ENCODE assay signal across 8 mouse cellular contexts in genomic region chr13:43302239-43302638, GRCm38 (mm10). TPM values are rescaled to one million over a fixed set of nuclear protein-coding genes. Genes with fewer than 3 reads are reported as not detected.
DNase-seq lines count a peak whose midpoint lies in the region; ATAC-seq and TF ChIP-seq lines count a peak whose summit lies in the region.

No protein-coding gene starts in this region.

- H3K9ac ChIP-seq in neural tube, embryonic 11.5 days (ENCODE audit: low read length), result no peak overlapping the region; the same call in 1 of the 2 replicates
- H3K9ac ChIP-seq in liver, embryonic 12.5 days, result no peak overlapping the region

- H3K9me3 ChIP-seq in neural tube, embryonic 11.5 days (ENCODE audit: control insufficient read depth, low read length), result no peaks in the 10 kb centered on the region
- H3K9me3 ChIP-seq in liver, embryonic 12.5 days (replicated peaks), result no peaks in the 10 kb centered on the region

- H3K27ac ChIP-seq in cerebellum, adult 2 months (ENCODE audit: insufficient read depth, low read length), result no peak overlapping the region; the same call in 1 of the 2 replicates
- H3K27ac ChIP-seq in neural tube, embryonic 11.5 days (ENCODE audit: low read depth, low read length), result no peak overlapping the region
- H3K27ac ChIP-seq in liver, embryonic 12.5 days, result no peak overlapping the region

- ATAC-seq in neural tube, embryonic 11.5 days (ENCODE audit: insufficient read depth, low FRiP score, low TSS enrichment), result no peak
- no peak for ATAC-seq in liver, embryonic 12.5 days
- ATAC-seq in monocyte, adult 5-6 weeks (replicated peaks; ENCODE audit: insufficient number of reproducible peaks, low FRiP score, low TSS enrichment, poor library complexity, severe bottlenecking), result no peak
- ATAC-seq in granulocyte monocyte progenitor cell, adult 5-6 weeks (replicated peaks; ENCODE audit: poor library complexity, severe bottlenecking), result no peak

- H3K4me2 ChIP-seq in neural tube, embryonic 11.5 days (ENCODE audit: low read depth), result peak overlapping the region; percentile 99
- H3K4me2 ChIP-seq in liver, embryonic 12.5 days, result peak overlapping the region; percentile 99

- no peak for TF ChIP-seq CTCF in cerebellum, adult 2 months (IDR thresholded peaks at IDR 0.05; ENCODE audit: borderline replicate concordance, insufficient read depth, low read depth, low read length)

- no peak for DNase-seq in cerebellum, adult 2 months
- DNase-seq in cerebellum, postnatal 4 days (ENCODE audit: low spot score in 2 of 2), result no peak
- no peak for DNase-seq in neural tube, embryonic 11.5 days (ENCODE audit: low spot score)
- no peak for DNase-seq in neural tube, embryonic 10.5 days (ENCODE audit: extremely low spot score, low spot score)
- DNase-seq in thymus, postnatal 10 days (ENCODE audit: low spot score in 2 of 2), result no peak

- H3K27me3 ChIP-seq in cerebellum, adult 2 months (ENCODE audit: control insufficient read depth, insufficient read depth, low read length), result no peaks in the 10 kb centered on the region
- peaks cover 22% of the 10 kb centered on the region for H3K27me3 ChIP-seq in neural tube, embryonic 11.5 days (ENCODE audit: control insufficient read depth, insufficient read depth, low read length)
- peaks cover 80% of the 10 kb centered on the region for H3K27me3 ChIP-seq in liver, embryonic 12.5 days (replicated peaks)

- no peaks in the 10 kb centered on the region for H3K36me3 ChIP-seq in neural tube, embryonic 11.5 days (ENCODE audit: control insufficient read depth, insufficient read depth, low read length)
- H3K36me3 ChIP-seq in liver, embryonic 12.5 days, result no peaks in the 10 kb centered on the region

- no peak for TF ChIP-seq POLR2A in cerebellum, adult 2 months (IDR thresholded peaks at IDR 0.05; ENCODE audit: borderline replicate concordance, insufficient read depth, low read length)

- peaks cover 17% of the 10 kb centered on the region for H3K4me1 ChIP-seq in cerebellum, adult 2 months (ENCODE audit: control insufficient read depth, insufficient read depth, low read length)
- peaks cover 10% of the 10 kb centered on the region for H3K4me1 ChIP-seq in neural tube, embryonic 11.5 days (ENCODE audit: control insufficient read depth, insufficient read depth, low read length)
- H3K4me1 ChIP-seq in liver, embryonic 12.5 days, result peaks cover 48% of the 10 kb centered on the region

- peak overlapping the region; percentile 99 for H3K4me3 ChIP-seq in cerebellum, adult 2 months (replicated peaks; ENCODE audit: insufficient read depth, low read depth, low read length)
- peak overlapping the region; percentile 66 for H3K4me3 ChIP-seq in neural tube, embryonic 11.5 days (ENCODE audit: low read depth, low read length)
- peak overlapping the region; percentile 68 for H3K4me3 ChIP-seq in liver, embryonic 12.5 days

- WGBS in cerebellum, adult 2 months, result 1% methylated on average over 11 of the region's 11 CpGs
- WGBS in neural tube, embryonic 11.5 days, result 9% methylated on average over 11 of the region's 11 CpGs
- 15% methylated on average over 11 of the region's 11 CpGs for WGBS in liver, embryonic 12.5 days (ENCODE audit: insufficient replicate concordance)

RNA-seq across cellular contexts. Expression of gene Gfod1, which starts 1.7 kb away (rescaled TPM):
- 47.5 and 53.1 TPM in 2 replicates for polyA plus RNA-seq in cerebellum, adult 2 months (2012; rRNA removed)
- polyA plus RNA-seq in neural tube, embryonic 11.5 days (2014; fragmentation: Nextera tagmentation; extraction: Ambion mirVana), result 0.66 and 0.78 TPM in 2 replicates
- 0.18 and 0.54 TPM in 2 replicates for polyA plus RNA-seq in liver, embryonic 12.5 days (2016; fragmentation: Nextera tagmentation; extraction: Ambion mirVana)
- 19.6 to 26.1 TPM (median 20.8 TPM) in 3 replicates for total RNA-seq in monocyte, adult 5-6 weeks (2017)
- total RNA-seq in granulocyte monocyte progenitor cell, adult 5-6 weeks (2014; fragmentation: Nextera tagmentation), result 13.2 and 13.9 TPM in 2 replicates
- total RNA-seq in granulocyte monocyte progenitor cell, adult 5-6 weeks (2017), result 7.5 and 7.8 TPM in 2 replicates

Comparison
In these comparisons a context has a peak if more than half of its experiments do, and no peak if none do; other contexts are left out.
1. RNA of gene Gfod1, which starts 1.7 kb away (polyA plus RNA-seq): 47.5 to 53.1 TPM in cerebellum, adult 2 months; 0.66 to 0.78 TPM in neural tube, embryonic 11.5 days and 0.18 to 0.54 TPM in liver, embryonic 12.5 days; every median in the first group is over 10 times any median in the second.
2. Peak in every context shown above with its lines, with median percentiles within 50 percentile points of each other: H3K4me3 ChIP-seq.